Mouse (Mus musculus) cerebellum, adult 2 months (tissue): ENCODE results near the gene Myof.

ENCODE experiments used
- CTCF ChIP-seq: fragments of 200-500 bp; IDR thresholded peaks from 2 replicates; pipeline ENCODE4 v1.5.1; 2011; ENCODE audit warnings: low read depth, mild to moderate bottlenecking, control low read depth, low read length, moderate library complexity, borderline replicate concordance; ENCODE audit not compliant: insufficient read depth
- POLR2A ChIP-seq: fragments of 200-500 bp; IDR thresholded peaks from 2 replicates; pipeline ENCODE4 v1.6.1; 2011; ENCODE audit warnings: low read length, control low read depth, borderline replicate concordance; ENCODE audit not compliant: insufficient read depth

DNA sequence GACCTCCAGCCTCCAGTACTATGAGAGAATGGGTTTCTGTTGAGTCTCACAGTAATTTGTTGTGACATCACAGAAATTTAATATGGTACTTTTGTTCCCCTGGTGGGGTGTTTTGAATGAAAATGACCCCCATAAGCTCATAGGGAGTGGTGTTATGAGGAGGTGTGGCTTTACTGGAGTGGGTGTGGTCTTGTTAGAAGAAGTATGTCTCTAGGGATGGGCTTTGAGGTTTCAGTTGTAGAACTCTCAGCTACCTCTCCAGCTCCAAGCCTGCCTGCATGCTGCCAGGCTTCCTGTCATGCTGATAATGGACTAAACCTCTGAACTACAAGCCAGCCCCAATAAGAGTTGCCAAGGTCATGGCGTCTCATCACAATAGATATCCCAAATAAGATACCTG is 6.3 kb upstream of the Myof start:
- TF ChIP-seq CTCF (no peak), POLR2A (no peak)
